Mouse (Mus musculus) fat pad, adult 2 months (tissue): ENCODE data around the gene Nxnl2.

Experiments
- DNase-seq: peaks from one replicate; pipeline ENCODE4 v3.0.0-alpha.2; 2011; ENCODE audit warnings: low read depth, low spot score; ENCODE audit errors: extremely low read depth

Nxnl2 gene

DNA sequence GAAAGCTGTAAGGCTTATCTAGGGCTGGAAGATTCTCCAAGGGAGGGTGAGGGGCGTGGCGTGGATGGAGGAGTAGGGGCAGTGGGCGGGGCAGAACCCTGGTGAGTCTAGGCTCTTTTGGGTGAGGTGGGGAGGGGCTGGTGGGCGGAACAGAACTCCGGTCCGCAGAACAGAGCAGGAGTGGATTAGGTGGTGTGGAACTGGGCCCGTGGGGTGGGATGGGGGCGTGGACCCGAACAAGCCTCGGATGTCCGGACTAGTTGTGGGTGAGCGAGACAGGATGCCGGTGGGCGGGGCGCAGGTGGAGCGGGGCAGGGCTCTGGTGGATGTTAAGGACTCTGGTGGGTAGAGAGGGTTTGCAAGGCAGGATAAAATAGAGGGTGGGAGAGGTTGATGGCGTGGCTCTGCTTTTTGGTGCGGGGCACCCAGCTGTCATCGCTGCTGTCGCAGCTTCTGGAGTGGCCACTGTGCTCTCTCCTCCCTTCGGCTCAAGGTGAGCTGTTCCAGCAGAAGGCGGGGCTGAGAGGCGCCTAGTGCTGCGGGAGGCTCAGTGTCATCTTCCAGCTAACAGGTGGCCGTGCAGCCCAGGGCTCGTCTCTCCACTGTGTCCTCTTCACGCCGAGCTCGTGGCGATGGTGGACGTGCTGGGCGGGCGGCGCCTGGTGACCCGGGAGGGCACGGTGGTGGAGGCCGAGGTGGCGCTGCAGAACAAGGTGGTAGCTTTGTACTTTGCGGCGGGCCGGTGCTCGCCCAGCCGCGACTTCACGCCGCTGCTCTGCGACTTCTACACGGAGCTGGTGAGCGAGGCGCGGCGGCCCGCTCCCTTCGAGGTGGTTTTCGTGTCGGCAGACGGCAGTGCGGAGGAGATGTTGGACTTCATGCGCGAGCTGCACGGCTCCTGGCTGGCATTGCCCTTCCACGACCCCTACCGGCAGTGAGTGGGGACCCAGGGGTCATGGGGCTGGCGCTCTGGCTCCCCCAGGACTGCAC lies at the start of gene Nxnl2:
Gene Nxnl2 (plus strand): TSS at position 332 of the 990 bp plus-strand sequence.
- DNase-seq = no peak

DNA sequence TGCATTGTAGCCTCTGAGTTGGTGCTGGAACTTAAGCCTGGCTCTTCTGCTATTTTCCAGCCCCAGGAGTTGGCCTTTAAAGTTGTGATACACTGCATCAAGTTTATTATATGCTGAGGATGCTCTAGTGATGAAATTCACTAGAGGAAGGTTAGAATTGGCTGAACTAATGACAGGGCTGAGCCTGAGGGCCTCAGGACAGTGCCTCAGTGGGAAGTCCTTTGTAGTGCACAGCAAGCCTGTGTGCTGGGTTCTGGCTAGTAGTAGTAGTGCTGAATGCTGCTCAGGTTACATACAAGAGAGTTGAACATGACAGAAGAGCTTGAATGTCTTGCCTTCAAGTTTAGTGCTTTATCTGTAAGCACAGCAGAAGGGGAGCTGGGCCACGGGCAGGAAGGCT lies 48.9 kb upstream of the Nxnl2 start:
- no peak for DNase-seq

DNA sequence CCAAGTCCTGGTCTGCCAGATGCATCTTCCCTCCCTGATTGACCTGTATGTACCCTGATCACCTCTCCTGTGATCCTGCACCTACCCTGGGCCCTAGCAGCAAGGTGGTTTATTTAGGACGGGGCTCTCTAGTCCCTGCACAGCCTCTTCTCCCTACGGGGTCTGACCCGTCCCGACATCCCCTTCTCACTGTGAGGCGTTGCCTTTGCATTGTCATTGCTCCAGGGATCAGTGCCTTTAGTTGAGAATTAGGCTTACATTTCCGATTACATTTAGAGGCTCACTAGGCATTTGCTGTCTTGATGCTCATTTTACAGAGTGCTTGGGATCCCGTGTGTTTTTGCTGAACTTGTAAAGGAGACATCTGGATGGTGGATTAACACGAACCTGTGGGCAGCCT lies 48.1 kb upstream of the Nxnl2 start:
- no peak for DNase-seq

DNA sequence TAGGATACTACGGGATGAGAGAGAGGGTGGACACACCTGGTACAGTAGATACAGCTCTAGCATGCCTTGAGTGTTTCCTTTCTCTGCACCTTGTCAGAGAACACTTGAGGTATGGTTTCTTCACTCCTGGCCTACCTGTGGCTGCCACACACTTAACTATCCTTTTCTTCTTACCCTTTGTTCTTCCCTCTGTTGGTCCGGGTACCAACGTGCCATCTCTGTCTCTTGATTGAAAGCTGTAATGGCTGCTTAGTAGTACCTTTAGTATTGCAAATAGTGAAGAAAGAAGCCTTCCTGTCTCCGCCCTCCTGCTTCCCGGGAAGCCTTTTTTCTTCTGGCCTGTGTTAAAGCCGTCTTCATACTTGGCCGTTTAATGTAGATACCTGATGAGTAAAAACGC lies 45.5 kb upstream of the Nxnl2 start:
- DNase-seq = no peak

DNA sequence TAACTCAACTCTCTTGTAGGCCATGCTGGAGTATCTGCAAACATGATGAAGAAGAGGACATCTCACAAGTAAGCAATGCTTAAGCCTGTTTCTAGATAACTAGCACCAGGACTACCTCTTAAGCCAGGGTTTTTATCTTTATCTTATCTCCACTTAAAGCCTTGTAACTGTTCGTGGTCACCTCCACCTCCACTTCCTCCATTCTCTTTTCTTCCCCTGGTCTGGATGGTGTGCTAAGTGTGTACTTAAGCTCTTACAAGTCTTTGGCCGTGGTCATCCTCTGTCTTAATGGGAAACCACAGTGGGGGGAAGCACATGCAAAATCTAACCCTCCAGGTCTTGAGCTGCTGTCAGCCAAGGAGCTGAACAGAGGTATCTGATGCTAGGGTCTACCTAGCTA lies 42.9 kb upstream of the Nxnl2 start:
- DNase-seq = no peak

DNA sequence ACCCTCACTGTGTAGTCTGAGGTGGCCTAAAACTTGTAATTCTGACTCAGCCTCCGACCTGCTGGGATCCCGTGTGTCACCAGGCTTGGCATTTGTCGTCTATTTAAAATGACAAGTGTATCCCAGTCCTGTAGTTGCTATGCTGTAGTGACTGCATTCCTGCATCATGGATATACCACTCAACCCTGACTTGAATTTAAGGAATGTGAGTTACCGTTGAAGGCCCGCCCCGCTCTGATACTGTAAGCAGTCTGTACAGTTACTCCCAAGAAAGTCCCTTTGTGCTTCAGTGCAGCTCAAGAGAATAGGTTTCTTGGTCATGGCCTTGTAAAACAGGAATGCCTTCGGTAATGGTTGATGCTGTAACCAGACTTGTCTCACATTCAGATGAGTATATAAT lies 42.4 kb upstream of the Nxnl2 start:
- no peak for DNase-seq

DNA sequence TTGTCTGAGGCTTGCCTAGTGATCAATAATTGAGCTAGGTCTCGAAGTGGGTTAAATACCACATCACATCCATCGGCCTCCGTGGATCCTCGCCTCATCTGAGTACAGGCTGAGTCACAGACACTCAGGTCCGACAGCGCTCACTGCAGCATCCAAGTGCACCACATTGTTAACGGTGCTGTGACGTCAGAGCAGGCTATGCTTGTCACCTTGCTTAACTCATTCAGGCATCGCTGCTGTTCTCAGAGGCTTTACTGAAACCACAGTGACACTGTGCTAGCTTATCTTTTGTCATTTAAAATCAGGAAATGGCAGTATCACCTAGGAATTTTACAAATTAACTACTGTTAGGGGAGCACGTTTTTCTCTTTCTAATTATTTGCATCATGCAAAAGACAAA lies 39.6 kb upstream of the Nxnl2 start:
- DNase-seq = no peak

DNA sequence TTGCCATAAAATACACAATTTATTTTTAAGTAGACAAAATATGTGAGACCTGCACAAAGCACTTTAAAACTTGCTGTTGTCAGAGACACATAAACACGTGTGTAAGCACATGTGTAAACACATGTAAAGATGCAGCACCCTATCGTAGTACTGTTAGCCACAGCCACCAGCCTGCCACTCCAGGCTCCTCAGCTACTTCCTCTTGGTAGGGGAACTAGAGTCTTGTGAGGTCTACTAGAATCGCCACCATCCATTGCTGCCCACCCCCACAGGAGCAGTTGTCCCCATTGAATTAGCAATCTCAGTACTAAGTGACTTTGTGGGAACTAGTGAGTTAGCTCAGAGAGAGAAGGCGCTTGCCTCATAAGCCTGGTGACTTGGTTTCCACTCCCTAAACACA lies 34.5 kb upstream of the Nxnl2 start:
- no peak for DNase-seq

DNA sequence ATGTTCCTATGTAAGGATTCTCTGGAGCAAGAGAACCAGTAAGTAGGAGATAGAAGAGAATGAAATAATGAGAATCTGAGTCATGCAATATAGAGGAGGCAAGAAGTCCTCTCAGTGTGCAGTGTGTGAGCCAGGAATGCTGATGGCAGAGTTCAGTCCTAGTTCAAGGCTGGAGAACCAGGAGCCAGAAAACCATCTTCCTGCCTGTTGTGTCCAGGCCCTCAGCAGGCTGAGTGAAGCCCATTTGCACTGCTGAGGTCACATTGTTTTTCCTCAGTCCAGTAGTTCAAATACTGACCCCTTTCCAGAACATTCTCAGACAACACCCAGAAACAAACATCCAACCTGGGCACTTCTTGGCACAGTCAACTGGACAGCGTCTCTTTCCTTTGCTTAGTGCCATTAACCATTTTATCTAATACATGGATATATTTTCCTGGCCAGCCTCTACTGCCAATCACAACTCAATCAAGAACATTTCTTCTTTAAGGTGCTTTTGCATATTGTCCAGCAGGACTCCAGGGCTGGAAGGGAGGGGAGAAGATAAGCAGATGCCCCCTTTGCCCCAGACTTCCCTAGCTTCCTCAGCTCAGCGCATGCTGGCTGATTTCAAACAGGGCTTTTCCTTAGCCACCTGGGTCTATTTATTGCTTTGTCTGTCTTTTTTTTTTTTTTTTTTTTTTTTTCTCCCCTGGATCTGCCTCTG lies 33.7 kb upstream of the Nxnl2 start:
- no peak for DNase-seq

DNA sequence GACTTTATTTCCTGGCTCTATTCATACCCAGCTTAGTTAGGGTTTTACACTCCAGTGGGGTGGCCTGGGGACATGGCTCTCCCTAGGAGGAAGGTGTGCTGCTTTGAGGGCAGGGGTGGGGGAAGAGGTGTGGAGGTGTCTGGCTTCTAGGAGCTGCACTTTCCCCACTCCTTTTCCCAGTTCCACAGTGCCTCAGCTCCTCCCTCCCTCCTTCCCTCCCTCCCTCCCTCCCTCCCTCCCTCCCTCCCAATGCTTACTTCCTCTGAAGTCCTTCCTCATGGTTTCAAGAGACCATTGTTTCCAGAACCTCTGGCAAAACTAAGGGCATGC lies 33.2 kb upstream of the Nxnl2 start:
- DNase-seq = no peak

DNA sequence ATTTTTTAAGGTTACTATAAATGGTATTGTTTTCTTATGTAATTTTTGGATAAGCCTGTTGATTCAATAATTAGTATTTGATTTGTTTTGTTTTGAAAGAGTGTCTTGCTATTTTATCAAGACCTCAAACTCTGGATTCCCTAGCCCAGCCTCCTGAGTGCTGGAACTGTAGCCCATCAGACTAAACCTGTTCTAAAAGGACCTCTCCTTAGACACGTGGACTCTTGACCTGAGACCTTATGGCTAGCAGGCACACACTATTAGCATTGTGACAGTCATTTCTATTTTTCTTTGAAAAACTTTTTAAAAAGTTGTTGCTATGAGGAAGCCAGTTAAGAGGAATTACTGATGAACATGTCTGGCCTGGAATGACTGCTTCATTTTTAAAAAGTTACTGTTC lies 23.7 kb upstream of the Nxnl2 start:
- no peak for DNase-seq

DNA sequence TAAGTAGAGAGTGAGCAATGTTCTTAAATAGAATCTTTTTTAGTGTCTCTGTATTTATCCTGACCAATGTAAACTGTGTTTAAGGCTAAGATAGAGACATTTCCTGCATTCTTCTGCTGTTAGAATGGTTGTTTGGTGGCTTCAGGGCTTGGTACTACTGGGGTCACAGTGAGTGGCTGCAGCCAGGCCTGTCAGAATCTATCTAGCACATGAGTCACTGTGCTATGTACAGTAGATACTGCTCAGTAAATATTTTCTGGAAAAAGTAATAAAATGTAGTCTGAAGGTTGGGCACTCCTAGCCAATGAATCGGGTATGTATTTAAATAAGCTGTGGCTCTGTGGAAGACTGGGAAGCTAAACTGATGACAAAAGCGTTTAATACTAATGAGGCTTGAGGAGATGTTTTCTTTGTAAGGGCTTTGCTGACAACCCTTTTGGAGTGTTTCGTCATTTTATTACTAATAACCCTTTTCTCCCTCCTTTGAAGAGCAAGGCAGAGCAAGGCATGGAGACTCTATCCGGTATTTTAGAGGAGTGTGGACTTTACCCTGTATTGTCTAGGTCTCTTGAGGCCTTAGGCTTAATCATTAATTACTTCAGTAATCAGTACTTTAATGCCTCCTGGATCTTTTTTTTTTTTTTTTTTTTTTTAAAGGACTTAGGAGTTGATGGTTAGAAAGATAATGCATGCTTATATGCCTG lies 17.7 kb upstream of the Nxnl2 start:
- DNase-seq = no peak

DNA sequence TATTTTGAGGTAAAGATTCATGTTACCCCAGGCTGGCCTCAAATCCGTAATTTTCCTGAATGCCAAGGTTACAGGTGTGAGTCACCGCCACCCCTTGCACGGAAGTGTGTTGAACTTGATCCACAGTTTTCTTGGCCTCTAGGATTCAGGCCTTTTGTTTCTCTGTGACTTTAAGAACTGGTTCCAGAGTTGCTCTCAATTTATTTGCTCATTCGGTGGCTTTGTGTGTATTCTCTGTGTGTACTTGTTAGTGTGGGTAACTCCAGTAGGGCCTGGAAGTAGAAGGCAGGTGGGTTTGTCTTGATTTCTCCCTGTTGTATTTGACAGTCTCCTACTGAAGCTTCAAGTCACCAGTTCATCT lies 17.2 kb upstream of the Nxnl2 start:
- no peak for DNase-seq

DNA sequence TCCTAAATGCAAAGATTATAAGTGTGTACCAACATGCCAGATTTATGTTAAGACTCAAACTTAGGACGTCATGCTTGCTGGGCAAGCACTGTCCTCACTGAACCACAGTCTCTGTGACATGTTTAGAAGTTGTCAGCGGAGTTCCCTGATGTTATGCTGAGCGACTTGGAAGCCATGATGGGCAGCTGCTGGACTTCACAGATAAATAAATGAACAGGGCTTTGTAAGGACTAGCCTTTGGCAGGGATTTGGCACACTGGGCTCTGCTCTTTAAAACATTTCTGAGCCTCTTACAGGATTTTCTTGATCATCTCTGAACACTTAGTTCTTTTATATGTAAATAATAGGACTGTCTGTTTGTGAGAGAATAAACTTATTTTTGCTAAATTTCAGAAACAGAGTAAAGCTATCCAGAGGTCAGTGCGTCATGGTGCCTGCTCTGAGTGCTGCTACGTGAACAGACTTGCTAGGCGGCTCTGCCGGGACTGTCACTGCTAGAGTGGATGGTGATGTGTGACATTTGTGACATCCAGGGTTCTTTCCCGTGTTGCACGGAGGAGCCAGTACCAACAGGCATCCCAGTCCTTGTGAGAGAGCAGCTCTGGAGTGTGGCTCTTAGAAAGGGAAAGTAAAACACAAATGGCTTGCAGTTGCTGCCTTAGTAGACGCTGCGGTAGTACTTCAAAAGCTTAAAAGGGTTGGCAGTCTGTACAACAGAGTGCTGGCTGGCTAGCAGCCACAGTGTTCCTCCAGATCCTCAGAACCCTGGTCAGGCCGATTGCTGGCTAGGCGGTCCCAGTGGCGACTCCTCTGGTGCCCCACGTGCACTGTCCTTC lies 15.4 kb upstream of the Nxnl2 start:
- no peak for DNase-seq

DNA sequence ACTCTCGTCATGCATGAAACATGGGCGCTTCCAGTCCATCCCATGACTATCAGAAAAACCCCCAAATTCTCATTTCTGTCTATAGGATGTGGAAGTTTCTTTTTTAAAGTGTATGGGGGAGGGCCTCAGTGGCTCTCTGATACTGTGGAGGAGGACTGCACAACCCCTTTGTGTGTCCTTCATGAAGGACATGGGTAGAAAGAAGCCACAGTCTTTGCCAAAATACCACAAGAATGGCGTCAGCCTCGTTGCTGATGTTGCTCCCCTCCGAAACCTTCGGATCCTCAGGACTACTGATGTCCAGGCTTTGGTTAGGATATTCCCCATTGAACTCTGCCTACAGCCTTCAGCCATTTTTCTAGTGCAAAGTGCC lies 14.8 kb upstream of the Nxnl2 start:
- no peak for DNase-seq

DNA sequence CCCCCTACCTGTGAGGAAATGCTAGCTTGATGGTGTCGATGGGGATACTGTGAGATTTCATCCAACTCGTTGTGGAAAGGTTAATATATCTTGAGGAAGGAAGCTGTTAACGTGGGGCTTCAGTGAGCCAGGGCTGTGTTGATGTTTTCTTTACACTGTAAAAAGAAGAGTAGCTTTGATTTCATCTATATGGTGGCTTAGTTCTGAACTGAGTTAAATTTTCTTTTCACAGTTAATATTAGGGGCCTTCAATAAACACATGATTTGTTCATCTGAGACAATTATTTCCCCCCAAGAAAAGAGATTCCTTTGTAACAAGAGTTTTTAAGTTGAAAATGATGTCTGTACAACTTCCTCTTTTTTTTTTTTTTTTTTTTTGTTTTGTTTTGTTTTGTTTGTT lies 13.5 kb upstream of the Nxnl2 start:
- DNase-seq = no peak

DNA sequence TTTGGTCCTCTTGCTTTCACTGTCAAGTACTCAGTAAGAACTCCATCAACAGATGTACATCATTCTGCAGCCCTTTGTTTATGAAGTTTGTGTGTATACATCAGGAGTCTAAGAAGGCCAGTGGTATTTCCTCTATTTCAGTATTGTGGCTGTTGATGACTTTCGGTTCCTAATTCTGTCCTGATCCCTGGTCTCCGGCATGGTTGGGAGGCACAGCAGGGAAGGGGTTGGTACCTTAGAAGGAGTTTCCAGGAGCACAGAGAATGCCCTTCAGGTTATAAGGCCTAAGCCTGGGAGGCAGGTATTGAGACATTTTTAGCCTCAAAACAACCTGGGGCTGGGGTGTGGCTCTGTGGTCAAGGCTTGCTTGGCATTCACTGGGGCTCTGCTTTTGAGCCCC lies 9.2 kb upstream of the Nxnl2 start:
- no peak for DNase-seq

DNA sequence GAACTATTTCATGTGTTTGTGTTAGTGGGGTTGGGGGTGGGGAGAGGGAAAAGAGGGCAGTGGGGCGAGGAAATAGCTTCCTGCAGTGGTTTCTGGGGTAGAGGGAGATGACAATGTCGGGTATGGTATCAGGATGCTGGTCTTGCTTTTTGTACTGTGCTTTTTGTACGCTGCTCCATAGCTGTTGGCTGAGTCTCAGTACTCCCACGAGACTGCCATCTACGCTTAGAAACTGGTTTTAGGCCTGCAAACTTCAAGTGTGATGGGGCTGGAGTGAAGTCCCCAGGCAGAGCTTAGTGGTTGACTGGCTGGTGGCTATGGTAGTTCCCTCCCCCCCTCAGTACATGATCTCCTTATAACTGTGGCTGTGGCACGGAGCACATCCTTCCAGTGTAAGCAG lies 8.6 kb upstream of the Nxnl2 start:
- no peak for DNase-seq

DNA sequence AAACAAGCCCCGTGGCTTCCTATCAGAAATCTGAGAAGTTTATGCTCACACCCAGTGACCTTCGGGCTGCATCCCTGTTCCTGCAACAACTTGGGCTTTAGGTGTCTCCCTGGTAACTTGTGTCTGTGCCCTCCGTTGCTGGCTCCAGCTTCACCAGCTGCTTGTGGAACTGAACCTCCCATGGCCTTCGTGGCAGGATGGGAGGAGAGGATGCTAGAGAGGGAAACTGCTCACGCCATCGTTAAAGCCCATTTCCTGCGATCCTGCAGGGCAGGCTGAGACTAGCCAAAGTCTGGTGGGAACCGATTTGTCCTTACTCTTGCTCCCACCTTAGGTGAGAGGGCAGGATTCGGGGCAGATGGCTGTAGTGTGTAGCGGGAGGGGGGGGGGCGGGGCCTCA lies 4.1 kb upstream of the Nxnl2 start:
- no peak for DNase-seq

DNA sequence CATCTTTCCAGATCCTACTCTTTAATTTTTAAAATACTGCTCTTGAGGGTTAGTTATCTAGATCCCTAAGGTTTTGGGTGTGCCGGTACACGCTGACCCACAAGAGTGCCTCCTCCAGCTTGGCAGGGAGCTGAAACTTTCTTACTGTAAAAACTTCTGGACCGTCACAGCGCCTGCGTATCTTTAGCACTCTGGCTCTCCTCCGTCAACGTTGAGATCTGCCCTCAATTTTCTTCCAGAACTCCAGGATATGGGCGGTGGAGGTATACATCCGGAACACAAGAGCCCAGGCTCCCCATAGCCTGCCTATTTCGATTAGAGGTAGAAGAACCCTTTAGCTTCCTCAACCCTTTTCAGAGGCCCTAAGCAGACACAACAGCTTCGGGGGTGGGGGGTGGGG lies 607 bp upstream of the Nxnl2 start:
- DNase-seq = no peak

DNA sequence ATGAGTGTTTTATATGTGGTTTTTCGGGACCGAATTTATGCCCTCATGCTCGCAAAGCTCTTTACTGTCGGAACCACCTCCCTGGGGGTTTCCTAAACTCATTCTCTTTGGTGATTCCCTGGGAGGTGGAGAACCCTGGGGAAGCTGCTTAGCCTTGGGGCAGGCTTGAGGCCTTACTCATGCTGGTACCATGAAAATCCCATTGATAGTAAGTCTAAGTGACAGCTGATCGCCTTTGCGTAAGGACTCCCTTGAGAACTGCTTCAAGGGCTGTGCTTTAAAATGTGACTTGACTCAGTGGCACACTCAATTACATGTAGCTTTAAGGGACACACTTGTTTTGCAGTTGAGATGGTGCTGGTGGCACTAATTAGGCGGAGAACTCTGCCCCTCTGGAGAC lies 1.8 kb downstream of the Nxnl2 start:
- no peak for DNase-seq
